Mouse (Mus musculus): ENCODE measurements around the gene Arl16. TPM values are rescaled to one million over a fixed set of nuclear protein-coding genes. Genes with fewer than 3 reads are reported as not detected.

The Arl16 gene
- polyA plus RNA-seq, 1 experiment from 2014 or later = 35.9 TPM

- Histone ChIP-seq H3K4me1 (replicated peaks) (peaks cover 18% of the 10 kb centered on the region), H3K27ac (ENCODE audit: poor library complexity, severe bottlenecking) (no peak overlapping the region), H3K4me2 (no peak overlapping the region), H3K36me3 (no peaks in the 10 kb centered on the region), H3K4me3 (no peak overlapping the region), H3K9ac (no peak overlapping the region), H3K27me3 (replicated peaks) (0 out of 2 replicates have a peak, but pooled peaks cover 5% of the 10 kb centered on the region), H3K9me3 (replicated peaks) (no peaks in the 10 kb centered on the region)
- 78% methylated on average over 3 of the region's 3 CpGs for WGBS
- ATAC-seq (ENCODE audit: insufficient number of reproducible peaks, low FRiP score) = no peak
Observed at GRCm38 (mm10) chr11:120505661-120506060, 38.3 kb upstream of the Arl16 start.

DNA sequence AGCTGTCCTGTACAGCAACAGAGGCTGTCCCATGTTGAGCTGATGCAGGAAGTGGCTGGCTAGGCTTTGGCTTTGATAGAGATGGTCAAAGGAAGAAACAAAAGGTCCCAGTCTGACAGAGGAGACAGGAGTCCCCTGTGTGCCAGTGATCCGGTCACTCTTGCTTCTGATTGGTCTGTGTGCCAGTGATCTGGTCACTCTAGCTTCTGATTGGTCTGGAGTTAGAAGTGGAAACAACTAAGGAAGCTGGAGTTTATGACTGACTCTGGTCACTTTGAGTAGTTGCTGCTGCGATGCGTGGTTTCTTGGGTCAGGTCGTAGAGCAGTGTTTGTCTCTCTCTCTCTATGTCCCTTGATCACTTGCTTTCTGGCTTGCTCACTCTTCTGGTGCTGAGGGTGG, 34.3 kb upstream of the Arl16 start:
- Histone ChIP-seq H3K27me3 (replicated peaks) (no peaks in the 10 kb centered on the region), H3K36me3 (peaks cover 24% of the 10 kb centered on the region), H3K9me3 (replicated peaks) (no peaks in the 10 kb centered on the region), H3K4me3 (no peak overlapping the region), H3K4me2 (no peak overlapping the region), H3K27ac (ENCODE audit: poor library complexity, severe bottlenecking) (no peak overlapping the region), H3K9ac (no peak overlapping the region), H3K4me1 (replicated peaks) (peaks cover 9% of the 10 kb centered on the region)
- no peak for ATAC-seq (ENCODE audit: insufficient number of reproducible peaks, low FRiP score)
- WGBS = 81% methylated on average over 4 of the region's 4 CpGs

DNA sequence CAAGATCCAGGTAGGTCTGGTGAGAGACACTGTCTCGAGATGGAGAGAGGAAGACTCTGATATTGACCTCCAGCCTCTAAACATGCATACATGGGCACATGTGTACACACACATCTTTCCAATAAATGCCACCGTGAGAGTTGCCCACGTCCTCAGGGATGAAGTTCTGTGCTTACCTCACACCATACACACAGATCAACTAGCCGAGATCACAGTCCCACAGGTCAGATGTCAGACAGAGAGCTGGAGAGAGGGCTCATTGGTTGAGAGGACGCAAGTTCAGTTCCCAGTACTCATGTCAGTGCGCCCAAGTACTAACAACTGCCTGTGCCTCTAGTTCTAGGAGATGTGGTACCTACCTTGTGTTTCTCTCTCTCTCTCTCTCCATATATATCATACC, 33.6 kb upstream of the Arl16 start:
- H3K9me3 ChIP-seq (replicated peaks) = no peaks in the 10 kb centered on the region
- no peak overlapping the region for H3K27ac ChIP-seq (ENCODE audit: poor library complexity, severe bottlenecking)
- peaks cover 9% of the 10 kb centered on the region for H3K4me1 ChIP-seq (replicated peaks)
- no peak overlapping the region for H3K4me3 ChIP-seq
- H3K9ac ChIP-seq = no peak overlapping the region
- peaks cover 30% of the 10 kb centered on the region for H3K36me3 ChIP-seq
- WGBS = 69% methylated on average over 6 of the region's 6 CpGs
- no peak for ATAC-seq (ENCODE audit: insufficient number of reproducible peaks, low FRiP score)
- no peaks in the 10 kb centered on the region for H3K27me3 ChIP-seq (replicated peaks)
- H3K4me2 ChIP-seq = no peak overlapping the region

DNA sequence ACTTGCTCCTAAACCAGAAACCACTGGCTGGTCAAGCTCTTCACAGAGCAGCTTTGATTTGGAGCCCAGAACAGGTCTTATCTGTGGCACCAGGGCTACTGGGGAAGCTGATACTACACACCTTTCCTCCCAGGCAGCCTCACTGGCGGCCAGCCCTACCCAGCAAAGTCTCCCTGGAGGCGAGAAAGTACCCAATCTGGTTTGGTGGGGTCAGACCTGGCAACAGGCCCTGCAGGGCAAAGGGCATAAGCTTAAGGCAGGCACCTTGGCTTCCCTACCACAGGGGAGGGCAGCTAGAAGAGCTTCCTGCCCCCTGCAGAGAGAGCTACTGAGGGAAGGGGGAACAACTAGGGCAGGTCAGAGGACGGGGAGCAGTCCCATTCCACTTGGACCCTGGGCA, 33.0 kb upstream of the Arl16 start:
- H3K36me3 ChIP-seq = peaks cover 37% of the 10 kb centered on the region
- H3K9ac ChIP-seq = peak overlapping the region; percentile 23; the same call in 1 of the 2 replicates
- H3K27me3 ChIP-seq (replicated peaks) = no peaks in the 10 kb centered on the region
- no peak overlapping the region for H3K4me3 ChIP-seq
- ATAC-seq (ENCODE audit: insufficient number of reproducible peaks, low FRiP score) = no peak
- WGBS = 9% methylated on average over 3 of the region's 3 CpGs
- no peak overlapping the region for H3K27ac ChIP-seq (ENCODE audit: poor library complexity, severe bottlenecking)
- no peaks in the 10 kb centered on the region for H3K9me3 ChIP-seq (replicated peaks)
- H3K4me2 ChIP-seq = no peak overlapping the region
- peaks cover 9% of the 10 kb centered on the region for H3K4me1 ChIP-seq (replicated peaks)

DNA sequence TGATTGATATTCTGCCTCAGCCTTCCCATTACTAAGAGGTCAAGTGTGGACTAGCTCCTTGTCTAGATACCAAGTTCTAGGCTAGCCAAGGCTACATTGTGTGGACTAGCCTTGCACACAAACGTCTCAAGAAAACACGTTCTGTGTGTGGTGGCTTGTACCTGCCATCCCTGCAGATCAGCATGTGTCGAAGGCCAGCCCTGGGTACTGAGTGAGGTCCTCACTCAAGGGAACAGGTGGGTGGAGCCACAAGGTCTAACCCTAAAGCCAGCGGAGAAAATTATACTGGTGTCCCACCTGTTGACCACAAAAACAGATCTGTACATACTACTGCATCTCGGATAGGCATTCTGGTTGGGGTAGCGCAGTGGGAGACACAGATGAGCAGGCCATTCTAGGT, 32.5 kb upstream of the Arl16 start:
- Histone ChIP-seq H3K4me2 (no peak overlapping the region), H3K4me1 (replicated peaks) (peaks cover 9% of the 10 kb centered on the region), H3K27ac (ENCODE audit: poor library complexity, severe bottlenecking) (no peak overlapping the region), H3K27me3 (replicated peaks) (no peaks in the 10 kb centered on the region), H3K9ac (no peak overlapping the region), H3K4me3 (no peak overlapping the region), H3K9me3 (replicated peaks) (no peaks in the 10 kb centered on the region), H3K36me3 (peaks cover 42% of the 10 kb centered on the region)
- no peak for ATAC-seq (ENCODE audit: insufficient number of reproducible peaks, low FRiP score)
- 76% methylated on average over 6 of the region's 6 CpGs for WGBS

DNA sequence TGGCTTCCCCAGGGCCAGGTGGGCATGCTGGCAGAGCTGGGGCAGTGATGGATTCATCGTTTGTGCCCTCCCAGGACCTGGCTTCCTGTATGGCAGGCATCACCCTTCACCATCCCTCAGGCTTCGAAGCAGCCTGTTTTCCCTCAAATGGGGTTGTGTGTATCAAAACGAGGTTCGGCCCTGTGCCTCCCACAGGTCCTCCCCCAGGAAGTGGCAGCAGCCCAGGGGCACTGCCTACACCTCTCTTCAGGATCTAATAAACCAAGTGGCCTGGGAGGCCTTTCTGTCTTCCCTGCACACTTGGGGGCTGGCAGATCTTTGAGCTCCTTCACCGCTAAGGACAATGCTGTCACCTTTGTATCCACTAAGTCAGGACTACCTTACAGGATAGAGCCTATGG, 31.5 kb upstream of the Arl16 start:
- no peaks in the 10 kb centered on the region for H3K27me3 ChIP-seq (replicated peaks)
- no peak overlapping the region for H3K27ac ChIP-seq (ENCODE audit: poor library complexity, severe bottlenecking)
- H3K4me3 ChIP-seq = no peak overlapping the region
- ATAC-seq (ENCODE audit: insufficient number of reproducible peaks, low FRiP score) = no peak
- no peaks in the 10 kb centered on the region for H3K9me3 ChIP-seq (replicated peaks)
- 81% methylated on average over 5 of the region's 5 CpGs for WGBS
- H3K4me2 ChIP-seq = no peak overlapping the region
- H3K36me3 ChIP-seq = peaks cover 50% of the 10 kb centered on the region
- peaks cover 9% of the 10 kb centered on the region for H3K4me1 ChIP-seq (replicated peaks)
- H3K9ac ChIP-seq = no peak overlapping the region

DNA sequence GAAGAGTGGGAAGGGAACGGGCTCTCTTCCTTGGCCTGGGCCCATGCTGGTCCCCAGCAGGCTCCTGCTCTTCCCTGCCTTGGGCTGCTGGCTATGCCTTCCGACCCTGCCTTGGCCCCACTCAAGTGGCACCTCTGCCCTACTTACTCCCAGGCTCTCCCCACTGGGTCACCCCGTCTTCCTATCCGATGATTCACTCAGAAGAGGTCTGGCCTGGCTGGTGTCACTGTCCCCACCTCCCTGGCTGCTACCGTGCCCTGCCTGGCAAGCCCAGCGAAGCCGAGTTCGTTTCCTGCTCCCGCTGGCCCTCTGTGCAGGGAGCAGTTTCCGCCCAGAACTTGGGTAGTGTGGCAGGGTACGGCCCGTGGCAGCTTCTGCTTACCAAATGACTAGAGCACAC, 30.8 kb upstream of the Arl16 start:
- Histone ChIP-seq H3K9me3 (replicated peaks) (no peaks in the 10 kb centered on the region), H3K27ac (ENCODE audit: poor library complexity, severe bottlenecking) (no peak overlapping the region), H3K4me3 (no peak overlapping the region), H3K27me3 (replicated peaks) (no peaks in the 10 kb centered on the region), H3K4me1 (replicated peaks) (peaks cover 13% of the 10 kb centered on the region), H3K9ac (no peak overlapping the region), H3K4me2 (no peak overlapping the region), H3K36me3 (peaks cover 50% of the 10 kb centered on the region)
- ATAC-seq (ENCODE audit: insufficient number of reproducible peaks, low FRiP score) = no peak
- 88% methylated on average over 12 of the region's 12 CpGs for WGBS

DNA sequence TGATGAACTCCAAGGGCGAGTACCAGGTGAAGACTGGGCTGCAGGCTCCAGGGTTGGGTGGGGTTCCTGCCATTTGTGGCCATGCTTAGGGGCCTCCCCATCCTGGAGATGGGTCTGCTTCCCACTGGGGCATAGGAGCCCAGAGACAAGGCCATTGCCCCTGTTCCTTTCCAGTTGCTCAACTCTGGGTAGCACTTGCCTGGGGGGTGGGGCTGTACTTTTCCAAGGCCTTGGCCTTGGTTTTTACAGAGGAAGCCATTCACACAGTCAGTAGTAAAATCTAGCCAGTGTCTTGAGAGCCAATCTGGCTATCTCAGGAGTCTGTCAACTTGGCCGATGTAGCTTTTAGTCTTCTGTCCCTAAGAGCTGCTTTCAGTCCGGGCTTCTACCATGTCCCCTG, 30.0 kb upstream of the Arl16 start:
- ATAC-seq (ENCODE audit: insufficient number of reproducible peaks, low FRiP score) = no peak

GRCm38 (mm10) chr11:120493911-120494310, 26.5 kb upstream of the Arl16 start:
- H3K27ac ChIP-seq (ENCODE audit: poor library complexity, severe bottlenecking) = no peak overlapping the region
- WGBS = 80% methylated on average over 3 of the region's 3 CpGs
- H3K4me2 ChIP-seq = no peak overlapping the region
- peaks cover 56% of the 10 kb centered on the region for H3K36me3 ChIP-seq
- no peak overlapping the region for H3K9ac ChIP-seq
- H3K4me3 ChIP-seq = no peak overlapping the region
- no peaks in the 10 kb centered on the region for H3K27me3 ChIP-seq (replicated peaks)
- H3K4me1 ChIP-seq (replicated peaks) = peaks cover 29% of the 10 kb centered on the region
- no peak for ATAC-seq (ENCODE audit: insufficient number of reproducible peaks, low FRiP score)
- no peaks in the 10 kb centered on the region for H3K9me3 ChIP-seq (replicated peaks)

More for the DNA sequence above, 30.0 kb upstream of the Arl16 start:
- Histone ChIP-seq H3K9me3 (replicated peaks) (no peaks in the 10 kb centered on the region), H3K27ac (ENCODE audit: poor library complexity, severe bottlenecking) (no peak overlapping the region), H3K4me1 (replicated peaks) (peaks cover 20% of the 10 kb centered on the region), H3K4me2 (no peak overlapping the region), H3K27me3 (replicated peaks) (no peaks in the 10 kb centered on the region), H3K36me3 (peaks cover 50% of the 10 kb centered on the region), H3K4me3 (no peak overlapping the region), H3K9ac (no peak overlapping the region)
- 84% methylated on average over 3 of the region's 3 CpGs for WGBS

GRCm38 (mm10) chr11:120493351-120493750, 25.9 kb upstream of the Arl16 start:
- no peaks in the 10 kb centered on the region for H3K27me3 ChIP-seq (replicated peaks)

DNA sequence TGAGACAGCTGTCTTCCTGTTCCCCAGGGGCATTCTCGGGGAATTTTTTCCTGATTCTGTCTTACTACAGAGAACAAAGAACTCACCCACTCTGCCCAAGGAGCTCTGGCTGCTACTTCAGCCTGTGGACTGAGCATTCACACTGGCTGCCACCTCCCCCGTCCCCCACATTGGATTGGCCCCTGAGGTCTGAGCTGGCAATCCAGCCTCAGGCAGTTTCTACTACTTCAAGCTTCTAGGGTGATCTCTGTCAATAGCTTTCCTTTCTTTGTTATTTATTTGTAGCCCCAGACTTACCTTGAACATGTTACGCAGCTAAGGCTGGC, 25.4 kb upstream of the Arl16 start:
- 29% methylated on average over 3 of the region's 3 CpGs for WGBS
- H3K9ac ChIP-seq = peak overlapping the region; percentile 93
- peaks cover 56% of the 10 kb centered on the region for H3K36me3 ChIP-seq
- H3K4me3 ChIP-seq = peak overlapping the region; percentile 92
- peaks cover 29% of the 10 kb centered on the region for H3K4me1 ChIP-seq (replicated peaks)
- H3K4me2 ChIP-seq = peak overlapping the region; percentile 98
- no peaks in the 10 kb centered on the region for H3K27me3 ChIP-seq (replicated peaks)
- peak overlapping the region; percentile 85 for H3K27ac ChIP-seq (ENCODE audit: poor library complexity, severe bottlenecking)
- H3K9me3 ChIP-seq (replicated peaks) = no peaks in the 10 kb centered on the region
- ATAC-seq (ENCODE audit: insufficient number of reproducible peaks, low FRiP score) = no peak

More at GRCm38 (mm10) chr11:120493351-120493750, 25.9 kb upstream of the Arl16 start:
- Histone ChIP-seq H3K4me1 (replicated peaks) (peaks cover 29% of the 10 kb centered on the region), H3K27ac (ENCODE audit: poor library complexity, severe bottlenecking) (peak overlapping the region; percentile 85; the same call in 1 of the 2 replicates), H3K9me3 (replicated peaks) (no peaks in the 10 kb centered on the region), H3K36me3 (peaks cover 56% of the 10 kb centered on the region), H3K9ac (peak overlapping the region; percentile 93), H3K4me2 (peak overlapping the region; percentile 98), H3K4me3 (peak overlapping the region; percentile 92; the same call in 1 of the 2 replicates)
- 74% methylated on average over 3 of the region's 3 CpGs for whole genome bisulfite sequencing
- no peak for ATAC-seq (ENCODE audit: insufficient number of reproducible peaks, low FRiP score)

Data from heart, embryonic 12.5 days (tissue).